Mouse (Mus musculus) limb, embryonic 14.5 days (tissue): ENCODE data around the gene Strc. TPM values are rescaled to one million over a fixed set of nuclear protein-coding genes. Genes with fewer than 3 reads are reported as not detected.

Experiments
- ATAC-seq: fragments of 200-750 bp; cut with Nextera tagmentation; 2 replicates; pipeline ENCODE4 v1.8.0; 2017; ENCODE audit warnings: low read depth, moderate number of reproducible peaks, moderate TSS enrichment; ENCODE audit not compliant: low FRiP score
- DNase-seq: peaks from one replicate; pipeline ENCODE4 v3.0.0-alpha.2; 2015; ENCODE audit warnings: low spot score
- H3K27ac ChIP-seq: fragments of 300-500 bp; sonication (generic); replicated peaks from 2 replicates; pipeline ENCODE4 v1.5.1; 2014; ENCODE audit warnings: low read depth, mild to moderate bottlenecking, low read length, moderate library complexity, mixed read lengths
- H3K27me3 ChIP-seq: fragments of 300-500 bp; sonication (generic); 2 replicates; pipeline ENCODE4 v1.6.1; 2014; ENCODE audit warnings: low read length, mixed read lengths; ENCODE audit not compliant: control insufficient read depth, insufficient read depth
- H3K36me3 ChIP-seq: fragments of 300-500 bp; sonication (generic); 2 replicates; pipeline ENCODE4 v1.6.1; 2014; ENCODE audit warnings: mild to moderate bottlenecking, low read length, moderate library complexity, mixed read lengths; ENCODE audit not compliant: control insufficient read depth, insufficient read depth
- H3K4me1 ChIP-seq: fragments of 300-500 bp; sonication (generic); 2 replicates; pipeline ENCODE4 v1.6.1; 2014; ENCODE audit warnings: antibody characterized with exemption, low read length, mixed read lengths; ENCODE audit not compliant: control insufficient read depth, insufficient read depth
- H3K4me2 ChIP-seq: fragments of 300-500 bp; sonication (generic); replicated peaks from 2 replicates; pipeline ENCODE4 v1.6.1; 2014; ENCODE audit warnings: low read depth, mild to moderate bottlenecking, low read length, moderate library complexity; ENCODE audit not compliant: severe bottlenecking
- H3K4me3 ChIP-seq: fragments of 300-500 bp; sonication (generic); replicated peaks from 2 replicates; pipeline ENCODE4 v1.5.1; 2014; ENCODE audit warnings: low read length
- H3K9ac ChIP-seq: fragments of 300-500 bp; sonication (generic); 2 replicates; pipeline ENCODE4 v1.6.1; 2014; ENCODE audit warnings: mild to moderate bottlenecking, low read depth, low read length, moderate library complexity; ENCODE audit not compliant: severe bottlenecking
- H3K9me3 ChIP-seq: fragments of 300-500 bp; sonication (generic); 2 replicates; pipeline ENCODE4 v1.6.1; 2016; ENCODE audit warnings: low read length; ENCODE audit not compliant: control insufficient read depth
- POLR2A ChIP-seq: fragments of 200-500 bp; IDR thresholded peaks from 2 replicates; pipeline ENCODE4 v1.8.0; 2012; ENCODE audit warnings: inconsistent platforms, mild to moderate bottlenecking, moderate library complexity, borderline replicate concordance; ENCODE audit not compliant: insufficient read depth, insufficient read length; ENCODE audit errors: extremely low read depth
- WGBS: fragments of 180-500 bp; shearing (Covaris S2); extraction: QIAGEN DNeasy Blood & Tissue Kit; methylation state at CpG from one replicate; pipeline ENCODE4 v1.1.7; 2014; 5-methylcytosine and 5-hydroxymethylcytosine counted together
- polyA plus RNA-seq, 2 experiments: library from polyadenylated mRNA; depleted of rRNA in 1 of 2; stranded (reverse) in 1 of 2; unstranded in 1 of 2; fragments of >200 nt; fragmentation: Nextera tagmentation in 1 of 2; extraction: Ambion mirVana in 1 of 2; gene quantifications; 2 replicates each; pipeline versions ENCODE4 v1.2.1 to v1.2.3; 2012 to 2014

The Strc gene
- polyA plus RNA-seq, 2 experiments: 0.01 TPM; not detected in 1

DNA sequence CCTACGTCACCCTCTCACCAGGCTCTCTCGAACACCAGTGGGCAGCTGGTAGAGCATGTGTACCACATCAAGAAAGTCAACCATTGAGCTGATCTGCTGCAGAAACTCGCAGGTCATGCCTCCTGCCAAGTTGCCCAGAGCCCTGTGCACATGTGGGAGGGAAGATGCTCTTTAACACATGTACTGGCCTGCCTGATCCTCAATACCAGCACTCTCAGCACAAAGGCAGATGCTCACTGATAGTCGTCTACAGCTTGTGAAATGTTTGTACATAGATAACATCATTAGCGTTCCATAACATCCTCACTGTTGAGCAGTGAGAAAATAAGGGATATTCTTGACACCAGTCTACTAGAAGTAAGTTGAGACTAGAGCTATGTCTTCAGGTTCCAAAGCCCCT lies 16.0 kb downstream of the Strc start:
- ATAC-seq (no peak), DNase-seq (no peak)
- TF ChIP-seq POLR2A: no peak
- H3K4me1 ChIP-seq: no peaks in the 10 kb centered on the region
- no peak overlapping the region for H3K9ac ChIP-seq
- whole genome bisulfite sequencing: 81% methylated on average over 5 of the region's 5 CpGs
- H3K36me3 ChIP-seq: no peaks in the 10 kb centered on the region
- no peak overlapping the region for H3K4me2 ChIP-seq
- no peak overlapping the region for H3K4me3 ChIP-seq
- H3K9me3 ChIP-seq: no peaks in the 10 kb centered on the region
- H3K27me3 ChIP-seq: no peaks in the 10 kb centered on the region
- H3K27ac ChIP-seq: no peak overlapping the region

- no peak overlapping the region for H3K4me2 ChIP-seq
- H3K27ac ChIP-seq: no peak overlapping the region
- WGBS: 72% methylated on average over 2 of the region's 2 CpGs
- H3K9ac ChIP-seq: no peak overlapping the region
- DNase-seq (peak; percentile 14), ATAC-seq (no peak)
- H3K27me3 ChIP-seq: no peaks in the 10 kb centered on the region
- no peaks in the 10 kb centered on the region for H3K9me3 ChIP-seq
- no peak for TF ChIP-seq POLR2A
- no peaks in the 10 kb centered on the region for H3K36me3 ChIP-seq
- H3K4me1 ChIP-seq: no peaks in the 10 kb centered on the region
- no peak overlapping the region for H3K4me3 ChIP-seq
Observed at GRCm38 (mm10) chr2:121368831-121369230, 18.1 kb downstream of the Strc start.

DNA sequence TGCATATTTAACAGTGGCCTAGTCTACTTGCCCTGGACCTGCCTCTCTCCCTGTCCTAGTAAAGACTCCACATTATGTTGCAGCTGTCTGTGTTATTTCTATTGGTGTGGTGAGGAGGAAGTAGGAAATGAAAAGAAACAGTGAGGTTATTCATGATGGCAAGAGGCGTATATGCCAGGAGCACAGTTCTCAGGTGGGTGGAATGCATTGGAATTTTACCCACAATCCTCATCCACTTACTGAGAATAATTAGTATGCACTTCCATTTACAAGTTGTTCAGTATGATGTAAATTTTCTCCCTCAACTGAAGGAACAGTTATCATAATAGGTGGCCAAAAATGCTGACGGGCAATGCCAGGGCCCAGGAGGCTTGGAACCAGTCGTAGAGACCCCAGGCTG lies 23.3 kb downstream of the Strc start:
- DNase-seq (no peak), ATAC-seq (no peak)
- H3K9ac ChIP-seq: no peak overlapping the region
- no peak overlapping the region for H3K27ac ChIP-seq
- H3K27me3 ChIP-seq: peaks cover 3% of the 10 kb centered on the region
- H3K4me3 ChIP-seq: no peak overlapping the region
- no peak for TF ChIP-seq POLR2A
- H3K4me2 ChIP-seq: no peak overlapping the region
- H3K4me1 ChIP-seq: peaks cover 2% of the 10 kb centered on the region
- 78% methylated on average over 3 of the region's 3 CpGs for WGBS
- H3K36me3 ChIP-seq: no peaks in the 10 kb centered on the region
- H3K9me3 ChIP-seq: no peaks in the 10 kb centered on the region

- no peak overlapping the region for H3K4me2 ChIP-seq
- peaks cover 6% of the 10 kb centered on the region for H3K27me3 ChIP-seq
- no peaks in the 10 kb centered on the region for H3K9me3 ChIP-seq
- WGBS: 52% methylated on average over 4 of the region's 4 CpGs
- no peaks in the 10 kb centered on the region for H3K36me3 ChIP-seq
- H3K4me1 ChIP-seq: peaks cover 7% of the 10 kb centered on the region
- DNase-seq: no peak
- no peak for ATAC-seq
- no peak overlapping the region for H3K4me3 ChIP-seq
- no peak for TF ChIP-seq POLR2A
- no peak overlapping the region for H3K27ac ChIP-seq
- H3K9ac ChIP-seq: no peak overlapping the region
Observed at GRCm38 (mm10) chr2:121359461-121359860, 27.5 kb downstream of the Strc start.

GRCm38 (mm10) chr2:121358381-121358780 lies 28.6 kb downstream of the Strc start:
- Histone ChIP-seq H3K36me3 (no peaks in the 10 kb centered on the region), H3K9ac (no peak overlapping the region), H3K4me3 (peak overlapping the region; percentile 15; the same call in 1 of the 2 replicates), H3K4me1 (peaks cover 7% of the 10 kb centered on the region), H3K4me2 (peak overlapping the region; percentile 38), H3K27ac (no peak overlapping the region), H3K27me3 (peaks cover 6% of the 10 kb centered on the region), H3K9me3 (no peaks in the 10 kb centered on the region)
- ATAC-seq (no peak), DNase-seq (peak; percentile 30)
- WGBS: 2% methylated on average over 16 of the region's 16 CpGs
- TF ChIP-seq POLR2A: no peak

- 4% methylated on average over 4 of the region's 4 CpGs for WGBS
- no peak for TF ChIP-seq POLR2A
- no peak for DNase-seq
- H3K27ac ChIP-seq: no peak overlapping the region
- no peak for ATAC-seq
- no peaks in the 10 kb centered on the region for H3K9me3 ChIP-seq
- H3K27me3 ChIP-seq: peaks cover 6% of the 10 kb centered on the region
- no peaks in the 10 kb centered on the region for H3K36me3 ChIP-seq
- no peak overlapping the region for H3K4me3 ChIP-seq
- peaks cover 7% of the 10 kb centered on the region for H3K4me1 ChIP-seq
- H3K4me2 ChIP-seq: peak overlapping the region; percentile 38
- no peak overlapping the region for H3K9ac ChIP-seq
Observed at GRCm38 (mm10) chr2:121357961-121358360, 29.0 kb downstream of the Strc start.
